In the genomic region with DNA sequence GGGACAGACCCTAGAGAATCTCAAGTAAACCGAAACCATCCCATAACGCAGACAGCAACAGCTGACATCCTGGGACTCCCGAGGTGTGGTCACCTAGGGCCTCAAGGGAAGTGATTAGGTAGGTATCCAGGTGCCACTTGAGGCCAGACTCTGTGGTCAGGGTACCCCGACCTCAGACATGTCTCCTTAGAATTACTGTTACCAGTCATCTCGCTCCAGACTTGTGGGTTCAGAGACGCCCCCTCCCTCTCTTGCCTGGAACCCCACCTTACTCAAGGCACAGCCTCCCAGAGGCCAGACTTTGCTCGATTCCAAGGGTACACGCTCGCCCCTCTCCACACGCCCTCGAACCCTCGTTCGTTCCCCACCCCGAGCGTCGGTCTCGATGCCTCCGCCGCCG, we compare ENCODE assay signal across 8 mouse cellular contexts. TPM values are rescaled to one million over a fixed set of nuclear protein-coding genes. Genes with fewer than 3 reads are reported as not detected.
DNase-seq lines count a peak whose midpoint lies in the region; ATAC-seq and TF ChIP-seq lines count a peak whose summit lies in the region.

No protein-coding gene starts in this region.

- H3K27ac ChIP-seq in kidney, embryonic 14.5 days (ENCODE audit: low read depth, low read length) = peak overlapping the region; percentile 72
- H3K27ac ChIP-seq in heart, embryonic 14.5 days (replicated peaks in 1 of 2; ENCODE audit: control insufficient read depth in 1 of 2, insufficient read depth in 1 of 2, low read depth in 2 of 2, low read length in 2 of 2) = peak overlapping the region; percentile 86 to 88
- H3K27ac ChIP-seq in liver, postnatal 0 days (ENCODE audit: low read depth) = peak overlapping the region; percentile 96

- DNase-seq in kidney, postnatal 14 days = no peak
- peak; percentile 20 for DNase-seq in Muller cell, postnatal 12 days (ENCODE audit: inconsistent ontology term)
- DNase-seq in liver, postnatal 0 days = no peak
- no peak for DNase-seq in layer of hippocampus, postnatal 36 days
- DNase-seq in frontal cortex, postnatal 14 days (ENCODE audit: low spot score in 2 of 2) = no peak
- DNase-seq in ovary, adult 18-20 months (ENCODE audit: low spot score) = no peak

- H3K27me3 ChIP-seq in kidney, embryonic 14.5 days (ENCODE audit: control insufficient read depth, insufficient read depth, low read length) = no peaks in the 10 kb centered on the region
- no peaks in the 10 kb centered on the region for H3K27me3 ChIP-seq in heart, embryonic 14.5 days (ENCODE audit: control insufficient read depth, insufficient read depth, low read length)
- H3K27me3 ChIP-seq in liver, postnatal 0 days (ENCODE audit: insufficient read depth, low read length) = no peaks in the 10 kb centered on the region

- peak overlapping the region; percentile 95 for H3K4me3 ChIP-seq in kidney, embryonic 14.5 days (ENCODE audit: low read length)
- H3K4me3 ChIP-seq in heart, embryonic 14.5 days (ENCODE audit: control insufficient read depth in 1 of 2, insufficient read depth in 1 of 2, low read depth in 1 of 2, low read length in 2 of 2) = peak overlapping the region; percentile 73 to 76
- H3K4me3 ChIP-seq in liver, postnatal 0 days (ENCODE audit: low read depth, low read length) = peak overlapping the region; percentile 81

- ATAC-seq in kidney, embryonic 14.5 days (ENCODE audit: low FRiP score, low TSS enrichment) = peak; percentile 38
- ATAC-seq in heart, embryonic 14.5 days (ENCODE audit: insufficient number of reproducible peaks, insufficient read depth, low FRiP score, low read depth) = peak; percentile 16; the same call in 1 of the 2 replicates
- ATAC-seq in liver, postnatal 0 days = no peak

- no peak for TF ChIP-seq EP300 in liver, postnatal 0 days (IDR thresholded peaks at IDR 0.05; ENCODE audit: low read depth)

- TF ChIP-seq CTCF in liver, postnatal 0 days (IDR thresholded peaks at IDR 0.05; ENCODE audit: low read depth) = no peak

- WGBS in kidney, embryonic 14.5 days = 1% methylated on average over 20 of the region's 20 CpGs
- 3% methylated on average over 19 of the region's 20 CpGs for WGBS in heart, embryonic 14.5 days
- WGBS in liver, postnatal 0 days (ENCODE audit: insufficient replicate concordance) = 2% methylated on average over 20 of the region's 20 CpGs

- H3K4me1 ChIP-seq in kidney, embryonic 14.5 days (ENCODE audit: control insufficient read depth, insufficient read depth, low read length) = peaks cover 29% of the 10 kb centered on the region
- peaks cover 26 to 57% of the 10 kb centered on the region in 2 experiments for H3K4me1 ChIP-seq in heart, embryonic 14.5 days (ENCODE audit: control insufficient read depth in 2 of 2, insufficient read depth in 2 of 2, low read length in 2 of 2)
- peaks cover 45% of the 10 kb centered on the region for H3K4me1 ChIP-seq in liver, postnatal 0 days (ENCODE audit: insufficient read depth)

- H3K4me2 ChIP-seq in kidney, embryonic 14.5 days (replicated peaks; ENCODE audit: low read depth, low read length) = peak overlapping the region; percentile 80
- peak overlapping the region; percentile 95 for H3K4me2 ChIP-seq in heart, embryonic 14.5 days (ENCODE audit: low read length)
- peak overlapping the region; percentile 98 for H3K4me2 ChIP-seq in liver, postnatal 0 days (ENCODE audit: low read depth, low read length)

- peak overlapping the region; percentile 96 for H3K9ac ChIP-seq in kidney, embryonic 14.5 days (ENCODE audit: low read depth, low read length)
- H3K9ac ChIP-seq in heart, embryonic 14.5 days (ENCODE audit: low read length) = peak overlapping the region; percentile 84
- H3K9ac ChIP-seq in liver, postnatal 0 days (replicated peaks) = peak overlapping the region; percentile 92

- H3K9me3 ChIP-seq in kidney, embryonic 14.5 days (ENCODE audit: control insufficient read depth, low read length) = no peaks in the 10 kb centered on the region
- H3K9me3 ChIP-seq in heart, embryonic 14.5 days (ENCODE audit: control insufficient read depth, low read length) = no peaks in the 10 kb centered on the region
- H3K9me3 ChIP-seq in liver, postnatal 0 days (ENCODE audit: low read length) = no peaks in the 10 kb centered on the region

- peaks cover 8% of the 10 kb centered on the region for H3K36me3 ChIP-seq in kidney, embryonic 14.5 days (ENCODE audit: control insufficient read depth, insufficient read depth, low read length)
- peaks cover 30% of the 10 kb centered on the region for H3K36me3 ChIP-seq in heart, embryonic 14.5 days (ENCODE audit: control insufficient read depth, insufficient read depth, low read length)
- H3K36me3 ChIP-seq in liver, postnatal 0 days (replicated peaks; ENCODE audit: insufficient read depth, low read length) = peaks cover 12% of the 10 kb centered on the region; the same call in 1 of the 2 replicates

RNA-seq across cellular contexts. Expression of gene Kctd10, which starts 0.5 kb away (rescaled TPM):
- 50.7 and 86.2 TPM in 2 replicates for polyA plus RNA-seq in kidney, embryonic 14.5 days (2014; fragmentation: Nextera tagmentation; extraction: Ambion mirVana)
- polyA plus RNA-seq in heart, embryonic 14.5 days (2014; fragmentation: Nextera tagmentation; extraction: Ambion mirVana) = 104 and 106 TPM in 2 replicates
- polyA plus RNA-seq in liver, postnatal 0 days (2015; fragmentation: Nextera tagmentation; extraction: Ambion mirVana) = 16.4 and 17.4 TPM in 2 replicates
- total RNA-seq in layer of hippocampus, postnatal 36 days (2021) = 10 to 100 TPM; 47.5 to 48.3 TPM

RNA-seq across cellular contexts. Expression of gene Ube3b, which starts 0.6 kb away (rescaled TPM):
- 30.5 and 55.2 TPM in 2 replicates for polyA plus RNA-seq in kidney, embryonic 14.5 days (2014; fragmentation: Nextera tagmentation; extraction: Ambion mirVana)
- polyA plus RNA-seq in heart, embryonic 14.5 days (2014; fragmentation: Nextera tagmentation; extraction: Ambion mirVana) = 51.1 and 53.0 TPM in 2 replicates
- 11.1 and 11.3 TPM in 2 replicates for polyA plus RNA-seq in liver, postnatal 0 days (2015; fragmentation: Nextera tagmentation; extraction: Ambion mirVana)
- total RNA-seq in layer of hippocampus, postnatal 36 days (2021) = 10 to 100 TPM; 78.0 to 81.6 TPM
